Comparison of ENCODE assay signal across 9 mouse cellular contexts in genomic region chr8:120539775-120540625, GRCm38 (mm10). TPM values are rescaled to one million over a fixed set of nuclear protein-coding genes. Genes with fewer than 3 reads are reported as not detected.
DNase-seq lines count a peak whose midpoint lies in the region; ATAC-seq lines count a peak whose summit lies in the region.
"Had no signal": no experiment of that assay in that cellular context is flagged by ENCODE, and none has a peak within 500 bp of the region (broad histone marks: within the 10 kb centered on the region; RNA-seq: fewer than 3 reads in every experiment).

No protein-coding gene starts in this region.

- peak overlapping the region; percentile 21 for H3K9ac ChIP-seq in embryonic facial prominence, embryonic 15.5 days
- H3K9ac ChIP-seq in kidney, embryonic 14.5 days (ENCODE audit: low read depth, low read length): peak overlapping the region; percentile 61; the same call in 1 of the 2 replicates
- peak overlapping the region; percentile 88 for H3K9ac ChIP-seq in midbrain, embryonic 13.5 days (replicated peaks)

- no peaks in the 10 kb centered on the region for H3K9me3 ChIP-seq in embryonic facial prominence, embryonic 15.5 days (replicated peaks)
- no peaks in the 10 kb centered on the region for H3K9me3 ChIP-seq in kidney, embryonic 14.5 days (ENCODE audit: control insufficient read depth, low read length)
- H3K9me3 ChIP-seq in midbrain, embryonic 13.5 days: no peaks in the 10 kb centered on the region

- ATAC-seq in embryonic facial prominence, embryonic 15.5 days (ENCODE audit: insufficient number of reproducible peaks, low FRiP score, low TSS enrichment, low read depth): no peak
- no peak for ATAC-seq in kidney, embryonic 14.5 days (ENCODE audit: low FRiP score, low TSS enrichment)
- no peak for ATAC-seq in midbrain, embryonic 13.5 days
- ATAC-seq: Patski had no signal

- peaks cover 78% of the 10 kb centered on the region for H3K4me1 ChIP-seq in embryonic facial prominence, embryonic 15.5 days
- H3K4me1 ChIP-seq in kidney, embryonic 14.5 days (ENCODE audit: control insufficient read depth, insufficient read depth, low read length): peaks cover 75% of the 10 kb centered on the region
- peaks cover 95% of the 10 kb centered on the region for H3K4me1 ChIP-seq in midbrain, embryonic 13.5 days (replicated peaks)

- H3K4me2 ChIP-seq in embryonic facial prominence, embryonic 15.5 days (replicated peaks): peak overlapping the region; percentile 98
- peak overlapping the region; percentile 99; the same call in 1 of the 2 replicates for H3K4me2 ChIP-seq in kidney, embryonic 14.5 days (replicated peaks; ENCODE audit: low read depth, low read length)
- peak overlapping the region; percentile 95 for H3K4me2 ChIP-seq in midbrain, embryonic 13.5 days (replicated peaks)

- DNase-seq in embryo, embryonic 9.5 days (ENCODE audit: extremely low spot score): peak; percentile 43
- DNase-seq in embryo, embryonic 10.5 days (ENCODE audit: low spot score): no peak
- DNase-seq in 416B (ENCODE audit: low read depth): peak; percentile 46
- DNase-seq in right cerebral cortex, adult 2 months (ENCODE audit: low spot score in 2 of 2): no peak
- DNase-seq in adrenal gland, adult (ENCODE audit: inconsistent age in 2 of 2, low spot score in 1 of 2): no peak

- peak overlapping the region; percentile 60 for H3K4me3 ChIP-seq in embryonic facial prominence, embryonic 15.5 days (replicated peaks)
- peak overlapping the region; percentile 7; the same call in 1 of the 2 replicates for H3K4me3 ChIP-seq in kidney, embryonic 14.5 days (ENCODE audit: low read length)
- H3K4me3 ChIP-seq in midbrain, embryonic 13.5 days (replicated peaks): peak overlapping the region; percentile 61

- no peaks in the 10 kb centered on the region for H3K27me3 ChIP-seq in embryonic facial prominence, embryonic 15.5 days
- no peaks in the 10 kb centered on the region for H3K27me3 ChIP-seq in kidney, embryonic 14.5 days (ENCODE audit: control insufficient read depth, insufficient read depth, low read length)
- no peaks in the 10 kb centered on the region for H3K27me3 ChIP-seq in midbrain, embryonic 13.5 days
- H3K27me3 ChIP-seq: Patski had no signal

- peak overlapping the region; percentile 92 for H3K27ac ChIP-seq in embryonic facial prominence, embryonic 15.5 days (replicated peaks)
- H3K27ac ChIP-seq in kidney, embryonic 14.5 days (ENCODE audit: low read depth, low read length): peak overlapping the region; percentile 89
- peak overlapping the region; percentile 99 for H3K27ac ChIP-seq in midbrain, embryonic 13.5 days

- 31% methylated on average over 23 of the region's 23 CpGs for WGBS in embryonic facial prominence, embryonic 15.5 days
- 20% methylated on average over 23 of the region's 23 CpGs for WGBS in kidney, embryonic 14.5 days
- 19% methylated on average over 23 of the region's 23 CpGs for WGBS in midbrain, embryonic 13.5 days

- H3K36me3 ChIP-seq in embryonic facial prominence, embryonic 15.5 days: no peaks in the 10 kb centered on the region
- no peaks in the 10 kb centered on the region for H3K36me3 ChIP-seq in kidney, embryonic 14.5 days (ENCODE audit: control insufficient read depth, insufficient read depth, low read length)
- H3K36me3 ChIP-seq in midbrain, embryonic 13.5 days: no peaks in the 10 kb centered on the region

RNA-seq across cellular contexts. Expression of gene Gins2, which starts 49.1 kb away (rescaled TPM):
- polyA plus RNA-seq in embryonic facial prominence, embryonic 15.5 days (2015; fragmentation: Nextera tagmentation; extraction: Ambion mirVana): 81.7 and 85.6 TPM in 2 replicates
- 118 and 145 TPM in 2 replicates for polyA plus RNA-seq in kidney, embryonic 14.5 days (2014; fragmentation: Nextera tagmentation; extraction: Ambion mirVana)
- 36.7 and 37.9 TPM in 2 replicates for polyA plus RNA-seq in midbrain, embryonic 13.5 days (2015; fragmentation: Nextera tagmentation; extraction: Ambion mirVana)

Comparison
In these comparisons a context has a peak if more than half of its experiments do, and no peak if none do; other contexts are left out.
1. DNase-seq: peak in embryo, embryonic 9.5 days (single experiment) and 416B (single experiment); none in embryo, embryonic 10.5 days (single experiment), right cerebral cortex, adult 2 months (0 of 2) and adrenal gland, adult (0 of 2).
2. H3K4me3 ChIP-seq: peak in every context shown above with its lines; median percentile 61 in midbrain, embryonic 13.5 days; 60 in embryonic facial prominence, embryonic 15.5 days; 7 in kidney, embryonic 14.5 days.
3. H3K9ac ChIP-seq: peak in every context shown above with its lines; median percentile 88 in midbrain, embryonic 13.5 days; 61 in kidney, embryonic 14.5 days; 21 in embryonic facial prominence, embryonic 15.5 days.
4. Peak in every context shown above with its lines, with median percentiles within 50 percentile points of each other: H3K27ac ChIP-seq and H3K4me2 ChIP-seq.